Mouse (Mus musculus): ENCODE measurements around the gene Arpp19. TPM values are rescaled to one million over a fixed set of nuclear protein-coding genes. Genes with fewer than 3 reads are reported as not detected.

Gene Arpp19
- total RNA-seq, 2 experiments from 2014 or later = 471 to 494 TPM

GRCm38 (mm10) chr9:75033141-75033540, 4.3 kb upstream of the Arpp19 start:
- intact Hi-C loops (cut with DNase I) = loop anchor here (5.0 kb wide), 1 partner anchor 126 kb away; no protein-coding TSS in a partner anchor
- no peak for DNase-seq (ENCODE audit: low spot score in 2 of 2)

GRCm38 (mm10) chr9:75034691-75035090, 2.7 kb upstream of the Arpp19 start:
- no peak for DNase-seq (ENCODE audit: low spot score in 2 of 2)
- intact Hi-C loops (cut with DNase I) = loop anchor here (5.0 kb wide), 1 partner anchor 127 kb away; no protein-coding TSS in a partner anchor

GRCm38 (mm10) chr9:75035944-75036343, 1.5 kb upstream of the Arpp19 start:
- intact Hi-C loops (cut with DNase I) = no loop called here
- no peak for DNase-seq (ENCODE audit: low spot score in 2 of 2)

GRCm38 (mm10) chr9:75038357-75038688, 909 bp downstream of the Arpp19 start:
- intact Hi-C loops (cut with DNase I) = no loop called here
- no peak for DNase-seq (ENCODE audit: low spot score in 2 of 2)

- DNase-seq (ENCODE audit: low spot score in 2 of 2) = no peak
- intact Hi-C loops (cut with DNase I) = loop anchor here (5.0 kb wide), 1 partner anchor 397 kb away; no protein-coding TSS in a partner anchor
Observed at GRCm38 (mm10) chr9:75040566-75040965, 3.2 kb downstream of the Arpp19 start.

GRCm38 (mm10) chr9:75041840-75042525, 4.6 kb downstream of the Arpp19 start:
- intact Hi-C loops (cut with DNase I) = loop anchor here (5.0 kb wide), 1 partner anchor 395 kb away; no protein-coding TSS in a partner anchor
- DNase-seq (ENCODE audit: low spot score in 2 of 2) = no peak

GRCm38 (mm10) chr9:75043191-75043590, 5.8 kb downstream of the Arpp19 start:
- intact Hi-C loops (cut with DNase I) = loop anchor here (5.0 kb wide), 1 partner anchor 394 kb away; no protein-coding TSS in a partner anchor

GRCm38 (mm10) chr9:75047079-75047478, 9.7 kb downstream of the Arpp19 start:
- intact Hi-C loops (cut with DNase I) = no loop called here
- DNase-seq (ENCODE audit: low spot score in 2 of 2) = no peak

More at GRCm38 (mm10) chr9:75043191-75043590, 5.8 kb downstream of the Arpp19 start:
- no peak for DNase-seq (ENCODE audit: low spot score in 2 of 2)

- intact Hi-C loops (cut with DNase I) = no loop called here
- DNase-seq (ENCODE audit: low spot score in 2 of 2) = no peak
Observed at GRCm38 (mm10) chr9:75049100-75049499, 11.7 kb downstream of the Arpp19 start.

- peak; percentile 86 to 95 for DNase-seq (ENCODE audit: low spot score in 2 of 2)
- intact Hi-C loops (cut with DNase I) = loop anchor here (2.0 to 5.0 kb wide), 2 partner anchors 211 to 232 kb away; no protein-coding TSS in a partner anchor
Observed at GRCm38 (mm10) chr9:75050003-75050402, 12.6 kb downstream of the Arpp19 start.

GRCm38 (mm10) chr9:75051841-75052240, 14.4 kb downstream of the Arpp19 start:
- intact Hi-C loops (cut with DNase I) = loop anchor here (2.0 to 5.0 kb wide), 2 partner anchors 209 to 230 kb away; no protein-coding TSS in a partner anchor
- peak in 1 of 2 experiments; percentile 85 for DNase-seq (ENCODE audit: low spot score in 2 of 2)

GRCm38 (mm10) chr9:75055046-75055445, 17.6 kb downstream of the Arpp19 start:
- intact Hi-C loops (cut with DNase I) = no loop called here
- no peak for DNase-seq (ENCODE audit: low spot score in 2 of 2)

- intact Hi-C loops (cut with DNase I) = no loop called here
- no peak for DNase-seq (ENCODE audit: low spot score in 2 of 2)
Observed at GRCm38 (mm10) chr9:75064678-75065331, 27.4 kb downstream of the Arpp19 start.

- intact Hi-C loops (cut with DNase I) = loop anchor here (1.0 to 5.0 kb wide), 3 partner anchors 62 to 192 kb away; no protein-coding TSS in a partner anchor
- no peak for DNase-seq (ENCODE audit: low spot score in 2 of 2)
Observed at GRCm38 (mm10) chr9:75070457-75071028, 33.1 kb downstream of the Arpp19 start, which contains the start of gene Myo5a. TSS of gene Myo5a (plus strand) at chr9:75071015.

- DNase-seq (ENCODE audit: low spot score in 2 of 2) = peak; percentile 79 to 84
- intact Hi-C loops (cut with DNase I) = loop anchor here (1.0 to 5.0 kb wide), 3 partner anchors 61 to 191 kb away; no protein-coding TSS in a partner anchor
Observed at GRCm38 (mm10) chr9:75071029-75071705, 33.8 kb downstream of the Arpp19 start.

- peak in 1 of 2 experiments; percentile 55 for DNase-seq (ENCODE audit: low spot score in 2 of 2)
- intact Hi-C loops (cut with DNase I) = loop anchor here (1.0 to 5.0 kb wide), 3 partner anchors 61 to 191 kb away; no protein-coding TSS in a partner anchor
Observed at GRCm38 (mm10) chr9:75071706-75072192, 34.3 kb downstream of the Arpp19 start.

GRCm38 (mm10) chr9:75072361-75072760, 34.9 kb downstream of the Arpp19 start:
- intact Hi-C loops (cut with DNase I) = loop anchor here (5.0 kb wide), 2 partner anchors 60 to 190 kb away; no protein-coding TSS in a partner anchor
- DNase-seq (ENCODE audit: low spot score in 2 of 2) = no peak

- DNase-seq (ENCODE audit: low spot score in 2 of 2) = no peak
- intact Hi-C loops (cut with DNase I) = no loop called here
Observed at GRCm38 (mm10) chr9:75077191-75077590, 39.8 kb downstream of the Arpp19 start.

GRCm38 (mm10) chr9:75085242-75085824, 47.9 kb downstream of the Arpp19 start:
- DNase-seq (ENCODE audit: low spot score in 2 of 2) = peak in 1 of 2 experiments; percentile 37
- intact Hi-C loops (cut with DNase I) = no loop called here

All from left cerebral cortex, postnatal 25 days (tissue).